Mouse (Mus musculus): Measurements from ENCODE around the gene Lonrf2. TPM values are rescaled to one million over a fixed set of nuclear protein-coding genes. Genes with fewer than 3 reads are reported as not detected.

Lonrf2 gene
- not detected in 2 replicates for total RNA-seq (2015)
- 0.10 and 0.21 TPM in 2 replicates for total RNA-seq (2017)

- no peak for ATAC-seq (replicated peaks; ENCODE audit: poor library complexity)
Measured at GRCm38 (mm10) chr1:38836477-38836872, at the start of gene Lonrf2. TSS of gene Lonrf2 (minus strand) at chr1:38836711.

GRCm38 (mm10) chr1:38885956-38886355 is 49.4 kb upstream of the Lonrf2 start:
- peak; percentile 54 for ATAC-seq (replicated peaks; ENCODE audit: poor library complexity)

DNA sequence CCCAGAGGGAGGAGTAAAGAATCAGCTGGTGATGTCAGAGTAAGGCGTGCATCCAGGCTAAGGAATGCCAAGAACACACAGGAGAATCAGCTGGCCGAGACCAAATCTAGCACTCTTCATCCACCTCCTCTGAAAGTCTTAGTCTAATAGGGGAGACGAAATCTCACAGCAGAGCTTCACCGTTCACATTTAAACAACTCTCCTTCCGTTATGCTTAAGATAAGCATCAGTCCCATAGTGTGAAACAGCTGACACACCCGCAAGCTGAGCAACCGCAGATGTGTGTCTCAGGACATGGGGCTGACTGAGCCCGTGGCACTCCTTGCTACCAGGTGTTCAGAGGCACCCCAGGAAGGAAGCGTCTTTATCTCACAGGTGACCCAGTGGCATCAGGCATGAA is 47.3 kb upstream of the Lonrf2 start:
- ATAC-seq (replicated peaks; ENCODE audit: poor library complexity), result no peak

- ATAC-seq (replicated peaks; ENCODE audit: poor library complexity), result no peak
Measured at GRCm38 (mm10) chr1:38882746-38883145, 46.2 kb upstream of the Lonrf2 start.

- ATAC-seq (replicated peaks; ENCODE audit: poor library complexity), result peak; percentile 98
Measured at GRCm38 (mm10) chr1:38881366-38881765, 44.9 kb upstream of the Lonrf2 start.

DNA sequence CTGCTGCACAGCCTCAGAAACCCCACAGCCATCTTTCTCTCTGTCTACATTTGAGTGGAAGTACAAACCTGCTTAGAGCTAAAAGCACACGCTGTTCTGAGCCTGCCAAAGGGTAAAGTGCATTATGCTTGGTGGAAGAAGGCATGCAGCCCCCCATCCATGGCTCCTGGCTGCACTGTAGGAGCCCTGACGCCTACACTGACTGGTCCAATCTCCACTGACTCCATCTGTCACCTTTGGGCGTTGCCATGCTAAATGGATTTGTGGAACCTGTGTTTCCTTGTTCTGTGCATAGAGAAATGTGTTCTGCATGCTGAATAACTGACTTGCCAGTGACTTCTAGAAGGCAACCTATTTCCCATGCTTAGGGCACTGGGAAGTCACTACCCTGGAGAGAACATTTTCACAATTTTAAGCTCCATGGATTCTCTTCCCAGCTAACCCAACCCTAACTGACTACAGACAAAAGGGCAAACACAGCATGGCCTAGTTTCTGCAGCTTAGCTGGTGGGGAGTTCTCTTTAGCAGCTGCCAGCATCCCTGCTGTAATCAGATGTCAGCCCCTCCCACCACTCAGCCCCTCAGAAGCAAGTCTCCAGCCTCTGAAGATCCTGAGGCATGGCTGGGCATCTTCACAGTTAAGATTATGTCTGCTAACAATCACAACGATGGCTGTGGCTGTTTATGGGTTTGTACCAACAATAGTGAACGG is 40.3 kb upstream of the Lonrf2 start:
- ATAC-seq (replicated peaks; ENCODE audit: poor library complexity), result no peak

DNA sequence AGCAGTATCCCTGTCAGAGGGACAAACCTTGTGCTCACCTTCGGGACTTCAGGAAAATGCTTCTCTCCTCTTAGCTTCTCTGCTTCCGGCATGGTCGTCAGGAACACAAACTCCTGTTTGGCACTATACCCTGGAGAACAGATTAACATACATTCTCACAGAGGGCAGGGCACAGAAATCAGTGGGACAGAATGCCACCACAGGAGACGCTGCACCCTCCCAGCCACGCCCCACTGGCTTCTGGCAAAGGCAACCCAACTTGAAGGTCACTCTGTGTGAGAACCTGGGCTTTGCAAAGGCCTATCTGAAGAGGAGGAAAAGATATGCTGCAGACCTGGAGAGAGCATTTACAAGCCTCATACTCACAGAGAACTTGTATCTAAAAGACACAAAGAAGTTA is 37.4 kb upstream of the Lonrf2 start:
- ATAC-seq (replicated peaks; ENCODE audit: poor library complexity), result no peak

DNA sequence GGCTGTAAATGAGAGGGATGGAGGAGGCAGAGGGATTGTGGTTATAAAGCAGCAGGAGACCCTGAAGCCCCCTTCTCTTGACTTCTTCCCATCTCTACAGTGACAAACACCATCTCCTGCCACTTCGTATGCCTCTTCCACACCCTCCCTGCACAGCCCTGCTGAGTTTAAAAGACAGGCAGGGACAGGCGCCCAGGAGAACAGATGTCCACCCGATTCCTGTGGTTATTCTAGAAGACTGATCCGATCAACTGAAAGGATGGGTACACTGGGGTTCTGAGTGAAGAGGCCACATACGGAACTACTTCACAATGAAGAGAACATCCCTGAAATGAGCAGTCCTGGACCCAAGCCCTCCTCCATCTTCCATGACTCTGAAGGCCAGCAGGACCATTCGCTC is 35.3 kb upstream of the Lonrf2 start:
- ATAC-seq (replicated peaks; ENCODE audit: poor library complexity), result no peak

- no peak for ATAC-seq (replicated peaks; ENCODE audit: poor library complexity)
Measured at GRCm38 (mm10) chr1:38869398-38870195, 33.1 kb upstream of the Lonrf2 start.

- ATAC-seq (replicated peaks; ENCODE audit: poor library complexity), result no peak
Measured at GRCm38 (mm10) chr1:38866242-38866641, 29.7 kb upstream of the Lonrf2 start.

DNA sequence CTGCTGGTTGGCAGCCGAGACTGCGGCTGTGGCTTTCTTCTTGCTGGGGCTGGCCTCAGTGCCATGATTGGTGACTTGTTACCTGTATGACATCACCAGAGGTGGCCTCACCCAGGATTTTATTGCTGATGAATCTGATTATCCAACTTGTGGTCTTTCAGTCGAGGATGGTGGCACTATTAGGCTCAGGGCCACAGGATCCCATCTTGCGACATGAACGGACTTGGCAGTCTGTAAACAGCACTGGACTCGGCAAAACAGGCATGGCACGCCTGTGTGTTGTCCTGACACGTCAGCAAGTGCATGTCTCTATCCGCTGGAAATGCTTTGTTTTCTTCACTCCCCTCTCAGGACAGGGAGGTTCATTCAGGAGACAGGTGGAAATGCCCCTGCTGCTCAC is 27.8 kb upstream of the Lonrf2 start:
- no peak for ATAC-seq (replicated peaks; ENCODE audit: poor library complexity)

GRCm38 (mm10) chr1:38862213-38862612 is 25.7 kb upstream of the Lonrf2 start:
- peak; percentile 54 for ATAC-seq (replicated peaks; ENCODE audit: poor library complexity)

DNA sequence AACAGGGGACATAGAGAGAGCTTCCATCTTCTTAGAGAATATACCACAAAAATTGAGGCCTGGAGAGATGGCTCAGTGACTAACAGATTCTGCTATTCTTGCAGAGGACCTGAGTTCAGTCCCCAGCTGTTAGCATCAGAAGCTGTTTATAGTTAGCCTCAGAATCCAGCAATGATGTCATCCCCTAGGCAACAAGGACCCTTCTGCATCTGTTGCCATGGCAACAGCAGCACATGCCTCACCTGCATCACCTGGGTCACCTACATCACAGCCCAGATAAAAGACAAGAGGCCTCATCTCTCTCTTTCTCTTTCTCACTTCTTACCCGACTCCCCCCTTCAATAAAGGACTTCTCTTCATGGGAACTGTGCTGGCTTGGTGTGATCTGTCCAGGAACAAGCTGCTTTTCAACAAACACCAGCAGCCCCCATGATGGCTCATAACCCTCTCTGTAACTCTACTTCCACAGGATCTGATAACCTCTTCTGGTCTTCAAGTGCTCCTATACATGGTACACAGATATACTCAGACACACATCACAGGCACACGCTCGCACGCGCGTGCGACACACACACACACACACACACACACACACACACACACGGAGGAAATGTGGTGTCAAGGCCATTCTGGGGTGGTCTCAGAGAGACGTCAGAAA is 24.5 kb upstream of the Lonrf2 start:
- ATAC-seq (replicated peaks; ENCODE audit: poor library complexity), result no peak

GRCm38 (mm10) chr1:38860207-38860606 is 23.7 kb upstream of the Lonrf2 start:
- no peak for ATAC-seq (replicated peaks; ENCODE audit: poor library complexity)

GRCm38 (mm10) chr1:38856196-38856595 is 19.7 kb upstream of the Lonrf2 start:
- ATAC-seq (replicated peaks; ENCODE audit: poor library complexity), result peak; percentile 60; the same call in 1 of the 2 replicates

- 0 out of 2 replicates have a peak, but pooled peaks have one; percentile 23 for ATAC-seq (replicated peaks; ENCODE audit: poor library complexity)
Measured at GRCm38 (mm10) chr1:38852250-38852649, 15.7 kb upstream of the Lonrf2 start.

- ATAC-seq (replicated peaks; ENCODE audit: poor library complexity), result 0 out of 2 replicates have a peak, but pooled peaks have one; percentile 20
Measured at GRCm38 (mm10) chr1:38850650-38851049, 14.1 kb upstream of the Lonrf2 start.

GRCm38 (mm10) chr1:38848451-38849289 is 12.2 kb upstream of the Lonrf2 start:
- ATAC-seq (replicated peaks; ENCODE audit: poor library complexity), result no peak

GRCm38 (mm10) chr1:38847975-38848374 is 11.5 kb upstream of the Lonrf2 start:
- no peak for ATAC-seq (replicated peaks; ENCODE audit: poor library complexity)

DNA sequence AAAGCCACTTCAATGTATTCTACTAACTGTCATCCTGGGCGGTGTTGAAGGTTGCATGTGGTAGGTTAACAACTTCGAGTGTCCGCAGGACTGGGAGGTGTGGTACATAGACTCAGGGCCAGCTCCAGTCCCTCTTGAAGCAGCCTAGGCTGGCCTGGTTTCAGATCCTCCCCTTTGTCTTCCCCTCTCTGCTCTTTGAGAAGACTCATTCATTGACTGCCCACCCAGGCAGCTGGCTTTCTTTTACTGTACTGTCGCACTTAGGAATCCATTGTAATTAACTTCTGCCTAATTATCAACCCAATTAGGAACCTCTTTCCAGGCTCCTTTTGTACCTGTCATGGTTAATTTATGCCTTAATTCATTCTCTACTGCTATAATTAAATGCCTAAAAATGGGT is 6.8 kb upstream of the Lonrf2 start:
- ATAC-seq (replicated peaks; ENCODE audit: poor library complexity), result no peak

- no peak for ATAC-seq (replicated peaks; ENCODE audit: poor library complexity)
Measured at GRCm38 (mm10) chr1:38842861-38843260, 6.3 kb upstream of the Lonrf2 start.

All from megakaryocyte progenitor cell, adult 5-6 weeks (primary cell).